Mouse (Mus musculus): ENCODE data around the gene Arid1b.

Gene Arid1b

DNA sequence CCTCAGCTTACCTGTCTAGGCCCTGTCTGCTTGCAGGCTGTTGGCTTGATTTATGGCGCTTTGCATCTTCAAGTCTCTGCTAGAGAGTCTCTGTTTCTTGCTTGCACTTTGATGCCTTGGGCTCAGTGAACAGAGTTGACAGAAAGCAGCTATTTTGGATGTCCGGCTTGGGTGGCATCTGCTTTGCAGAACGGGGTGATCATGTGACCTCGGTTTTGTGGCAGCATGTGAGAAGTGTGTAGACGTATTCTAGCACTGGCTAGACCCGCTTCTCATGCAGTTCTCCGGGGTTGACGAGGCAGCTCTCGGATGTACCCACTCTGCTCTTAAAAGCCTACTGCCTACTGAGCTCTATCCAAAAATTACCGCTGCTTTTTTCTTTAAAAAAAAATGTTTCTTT lies 22.9 kb downstream of the Arid1b start:
- no peak for DNase-seq (ENCODE audit: low read depth, low spot score)

DNA sequence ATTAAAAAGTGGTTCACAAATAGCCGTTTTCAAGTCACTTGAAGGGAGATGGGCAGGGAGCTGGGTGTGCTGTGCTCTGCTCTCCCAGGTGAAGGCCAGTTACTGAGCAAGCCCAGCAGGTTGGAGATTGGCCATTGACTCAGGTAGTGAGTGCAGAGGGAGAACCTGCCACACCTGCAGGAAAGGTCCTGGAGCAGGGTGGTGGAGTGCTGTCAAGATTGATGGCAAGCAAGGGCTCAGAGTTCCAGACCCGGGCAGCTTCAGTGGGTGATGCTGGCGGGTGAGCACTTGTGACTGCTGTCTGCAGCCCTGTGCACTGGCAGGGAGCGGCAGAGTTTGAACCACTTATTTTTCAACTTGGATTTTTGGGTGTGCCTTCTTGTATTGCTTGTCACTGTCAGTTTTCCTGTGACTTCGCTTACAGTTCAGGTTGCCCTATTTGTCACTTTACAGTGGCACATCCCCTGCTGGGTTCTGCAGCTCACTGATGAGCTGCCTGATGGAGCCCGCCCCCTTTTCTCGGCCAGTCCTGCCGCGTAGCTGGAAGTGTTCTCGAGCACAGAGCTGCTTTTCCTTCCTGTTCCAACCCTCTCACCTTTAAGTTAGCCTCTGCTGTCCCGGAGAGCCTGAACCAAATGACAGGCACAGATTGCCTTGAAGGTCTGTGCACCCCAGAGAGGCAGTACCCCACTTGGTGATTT lies 27.3 kb downstream of the Arid1b start:
- no peak for DNase-seq (ENCODE audit: low read depth, low spot score)

DNA sequence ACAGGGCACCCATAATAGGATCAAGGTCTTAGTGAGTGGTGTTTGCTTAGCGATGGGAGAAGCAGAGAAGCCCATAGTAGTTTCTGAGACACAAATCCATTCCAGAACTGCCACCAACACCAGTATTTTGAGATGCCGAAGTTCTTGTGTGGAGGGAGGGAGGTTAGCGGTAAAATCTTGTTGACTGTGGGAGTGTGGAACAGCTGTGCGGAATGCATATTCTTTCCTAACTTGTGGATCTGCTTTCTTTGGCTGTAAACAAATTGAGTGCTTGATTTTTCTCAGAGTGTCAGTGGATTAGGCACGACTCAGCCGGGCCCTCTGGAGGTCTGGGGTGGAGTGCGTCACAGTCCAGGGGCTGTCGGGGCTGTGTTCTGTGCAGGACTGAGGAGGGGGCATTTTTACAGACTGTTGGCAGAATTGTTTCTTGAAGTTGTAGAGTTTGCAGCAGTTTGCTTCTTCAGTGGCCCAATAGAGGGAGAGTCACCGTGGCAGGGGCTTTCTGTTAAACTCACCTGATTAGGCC lies 27.9 kb downstream of the Arid1b start:
- no peak for DNase-seq (ENCODE audit: low read depth, low spot score)

DNA sequence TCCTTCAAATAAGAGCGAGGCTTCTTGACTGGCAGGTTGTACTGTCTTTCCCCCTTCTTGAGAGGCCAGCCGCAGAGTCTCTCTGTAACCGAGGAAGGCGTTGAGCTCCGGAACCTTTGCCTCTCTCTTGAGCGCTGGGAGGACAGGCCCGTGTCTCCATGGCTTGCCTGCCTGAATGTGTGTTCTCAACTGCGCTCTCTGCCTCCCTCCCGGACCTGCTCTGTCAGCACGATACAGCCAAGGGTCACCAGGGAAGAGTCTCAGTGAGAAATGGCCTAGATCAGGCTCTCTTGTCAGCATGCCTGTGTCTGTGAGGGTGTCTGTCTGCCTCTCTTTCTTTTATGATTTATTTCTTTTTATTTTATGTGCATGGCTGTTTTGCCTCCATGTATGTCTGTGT lies 29.6 kb downstream of the Arid1b start:
- DNase-seq (ENCODE audit: low read depth, low spot score): no peak

DNA sequence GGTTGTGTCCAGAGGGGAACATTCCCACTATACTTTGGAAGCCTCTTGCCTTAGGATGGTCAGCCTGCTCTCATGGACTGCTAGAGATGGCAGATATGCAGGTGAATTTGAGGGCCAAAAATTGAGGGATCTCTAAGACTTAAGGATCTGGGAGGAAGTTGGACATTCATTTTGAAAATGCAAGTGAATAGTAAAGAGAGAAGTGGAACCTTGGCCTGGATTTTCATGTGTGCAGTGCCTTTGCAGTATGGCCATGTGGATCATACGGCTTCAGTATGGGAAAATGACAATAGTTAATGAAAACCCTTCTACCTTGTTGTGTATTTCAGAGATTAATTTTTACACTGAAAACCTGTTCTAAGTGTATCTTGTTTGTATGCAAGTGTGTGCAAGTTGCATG lies 31.3 kb downstream of the Arid1b start:
- DNase-seq (ENCODE audit: low read depth, low spot score): no peak

DNA sequence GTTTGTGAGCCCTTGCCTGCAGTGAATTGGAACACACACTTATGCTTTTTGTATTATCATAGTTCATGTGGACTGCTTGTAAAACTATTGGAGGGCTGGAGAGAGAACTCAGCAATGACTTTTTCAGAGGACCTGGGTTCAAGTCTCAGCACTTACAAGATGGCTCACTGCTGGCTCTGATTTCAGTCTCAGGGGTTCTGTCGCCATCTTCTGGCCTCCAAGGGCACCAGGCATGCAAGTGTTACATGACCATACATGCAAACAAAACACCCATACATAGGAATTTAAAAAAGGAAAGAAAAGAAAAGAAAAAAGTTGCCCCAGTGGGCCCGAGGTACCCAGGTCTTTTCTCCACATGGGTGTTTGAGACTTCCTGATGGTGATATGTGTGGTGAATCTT lies 32.4 kb downstream of the Arid1b start:
- no peak for DNase-seq (ENCODE audit: low read depth, low spot score)

DNA sequence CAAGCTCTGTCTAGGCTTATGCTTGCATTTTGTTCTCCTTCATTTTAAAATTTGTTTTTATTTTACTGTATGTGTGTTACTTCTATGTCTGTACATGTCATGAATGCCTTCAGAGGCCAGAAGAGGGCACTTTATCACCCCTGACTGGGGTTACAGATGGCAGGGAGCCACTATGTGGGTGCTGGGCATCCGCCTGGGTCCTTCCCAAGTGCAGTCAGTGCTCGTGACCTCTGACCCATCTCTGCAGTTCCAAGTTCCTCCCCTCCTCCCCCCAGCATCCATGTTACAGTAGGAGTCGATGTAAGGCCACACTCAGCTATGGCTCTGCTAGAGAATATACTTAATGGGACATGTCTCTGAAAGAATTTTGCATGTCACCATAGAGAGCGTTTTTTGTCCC lies 35.0 kb downstream of the Arid1b start:
- DNase-seq (ENCODE audit: low read depth, low spot score): no peak

DNA sequence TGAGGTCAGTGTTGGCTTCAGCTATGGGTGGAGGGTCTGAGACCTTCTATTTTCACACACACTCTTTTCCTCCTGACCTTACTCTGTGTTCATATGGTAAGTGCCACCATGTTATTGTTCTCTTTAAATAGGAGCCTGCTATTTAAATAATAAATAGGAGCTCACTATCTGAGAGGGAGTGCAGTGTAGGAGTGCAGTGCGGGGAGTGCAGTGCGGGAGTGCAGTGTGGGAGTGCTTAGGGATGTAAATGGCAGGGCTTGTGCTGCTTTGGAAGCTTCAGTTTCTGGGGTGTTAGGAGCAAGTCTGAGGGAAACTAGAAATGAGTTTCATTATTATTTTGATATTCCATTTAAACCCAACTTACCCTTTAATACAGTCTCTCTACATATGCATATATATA lies 36.2 kb downstream of the Arid1b start:
- no peak for DNase-seq (ENCODE audit: low read depth, low spot score)

DNA sequence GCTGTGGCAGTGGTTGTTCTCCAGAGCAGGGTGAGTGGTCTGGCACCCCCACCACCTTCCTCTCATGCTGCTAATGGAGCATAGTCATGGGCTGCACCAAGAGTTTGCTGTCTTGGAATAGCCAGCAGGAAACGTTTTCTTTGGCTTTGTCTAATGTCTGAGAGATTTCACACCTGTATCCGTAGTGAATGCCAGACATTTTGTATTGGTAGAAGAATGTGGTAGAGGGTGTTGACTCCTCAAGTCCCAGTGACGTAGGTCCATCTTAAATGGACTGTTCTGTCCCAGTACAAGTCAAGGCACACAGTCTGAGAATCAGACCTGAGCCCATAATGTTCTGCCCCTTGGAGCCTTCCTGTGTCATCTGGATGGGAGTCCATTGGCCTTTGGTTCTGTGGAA lies 39.2 kb downstream of the Arid1b start:
- no peak for DNase-seq (ENCODE audit: low read depth, low spot score)

DNA sequence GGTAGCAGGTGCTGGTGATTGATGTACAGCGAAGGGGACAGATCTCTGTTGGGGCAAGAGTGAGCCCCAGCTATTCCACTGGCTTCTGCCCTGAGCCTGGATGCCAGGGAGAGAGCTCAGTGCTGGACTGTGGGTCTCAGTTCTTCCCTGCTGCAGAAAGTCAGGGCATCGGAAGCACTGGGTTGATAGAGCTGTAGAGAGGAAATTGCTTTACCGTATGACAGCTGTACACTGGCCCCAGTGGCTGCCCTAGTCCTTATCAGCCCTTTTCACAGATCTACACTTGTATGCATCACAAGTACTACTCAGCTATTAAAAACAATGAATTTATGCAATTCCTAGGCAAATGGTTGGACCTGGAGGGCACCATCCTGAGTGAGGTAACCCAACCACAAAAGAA lies 40.1 kb downstream of the Arid1b start:
- no peak for DNase-seq (ENCODE audit: low read depth, low spot score)

DNA sequence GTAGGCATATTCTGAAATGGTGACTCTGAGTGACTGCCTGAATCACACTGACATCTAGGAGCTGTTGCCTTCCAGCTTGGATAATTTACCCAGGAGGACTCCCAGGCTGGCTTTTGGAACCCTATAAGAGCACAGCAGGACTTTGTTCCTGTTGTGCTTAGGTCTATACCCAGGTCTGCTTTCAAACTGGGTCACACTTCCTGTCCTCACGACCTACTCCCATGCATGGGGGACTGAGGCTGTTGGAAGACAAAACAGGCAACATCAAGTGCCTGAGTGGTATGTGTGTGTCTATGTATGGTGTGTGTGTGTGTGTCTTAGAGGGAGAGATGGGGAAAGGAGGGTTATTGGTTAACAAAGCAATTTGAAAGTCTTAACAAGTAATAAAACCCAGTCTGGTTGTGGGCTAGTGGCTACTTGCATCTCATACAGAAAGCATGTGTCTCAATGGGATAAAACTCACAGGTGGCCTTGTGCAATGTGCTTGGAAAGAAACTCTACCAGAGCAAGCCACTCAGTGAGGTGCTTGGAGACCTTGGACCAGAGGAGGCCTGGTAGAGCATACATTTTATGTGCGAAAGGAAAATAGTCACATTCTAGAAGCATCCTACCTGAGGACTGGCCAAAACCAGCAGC lies 42.2 kb downstream of the Arid1b start:
- no peak for DNase-seq (ENCODE audit: low read depth, low spot score)

DNA sequence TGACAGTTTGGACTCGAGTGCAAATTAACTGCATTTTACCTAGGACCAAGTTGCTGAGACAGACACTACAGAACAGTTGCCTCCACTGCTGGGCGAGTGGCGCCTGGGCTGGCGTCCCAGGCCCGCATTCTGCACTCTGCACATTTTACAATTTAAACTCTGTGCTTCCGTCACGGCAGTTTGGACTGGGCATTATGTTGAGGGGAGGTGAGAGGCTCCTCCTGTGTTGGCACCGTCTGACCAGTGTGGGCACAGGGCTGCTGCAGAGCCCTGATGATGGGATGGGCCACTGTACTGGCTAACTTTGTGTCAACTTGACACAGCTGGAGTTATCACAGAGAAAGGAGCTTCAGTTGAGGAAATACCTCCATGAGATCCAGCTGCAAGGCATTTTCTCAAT lies 43.1 kb downstream of the Arid1b start:
- DNase-seq (ENCODE audit: low read depth, low spot score): no peak

DNA sequence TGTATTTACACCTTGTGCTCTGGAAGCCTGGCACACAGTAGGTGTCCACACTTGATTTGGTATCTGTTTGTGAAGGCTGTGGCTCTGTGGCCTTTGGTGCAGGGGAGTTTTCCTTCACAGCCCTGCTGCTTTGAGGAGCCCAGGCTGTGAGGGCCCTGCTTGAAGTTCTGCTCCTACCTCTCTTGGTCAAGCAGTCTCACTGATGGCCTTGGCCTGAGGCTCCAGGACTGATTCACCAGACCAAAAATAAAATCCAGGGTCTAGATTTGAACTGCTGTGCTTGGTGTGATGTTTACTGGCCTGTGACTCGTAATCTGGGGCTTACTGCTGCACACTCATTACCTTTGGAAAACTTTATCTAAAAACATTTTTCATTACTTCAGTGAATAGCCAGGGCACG lies 45.7 kb downstream of the Arid1b start:
- no peak for DNase-seq (ENCODE audit: low read depth, low spot score)

DNA sequence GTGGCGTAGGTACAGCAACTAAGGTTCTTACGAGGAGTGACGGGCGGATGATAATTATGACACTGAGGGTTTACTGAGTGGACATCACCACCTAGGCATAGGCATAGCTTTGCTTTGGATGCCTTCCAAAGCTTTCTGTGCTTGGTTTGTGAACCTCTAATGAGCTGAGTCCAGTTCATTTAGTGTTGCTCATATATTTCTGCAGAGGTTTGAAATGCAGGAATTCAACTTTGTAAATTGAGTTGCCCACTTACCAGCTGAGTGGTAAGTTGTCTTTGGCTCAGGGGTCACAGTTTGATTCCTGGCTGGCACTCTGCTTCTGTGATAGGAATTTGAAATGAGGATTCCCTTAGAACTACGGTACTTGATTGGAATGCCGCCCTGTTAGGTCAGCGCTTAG lies 49.7 kb downstream of the Arid1b start:
- DNase-seq (ENCODE audit: low read depth, low spot score): no peak

DNA sequence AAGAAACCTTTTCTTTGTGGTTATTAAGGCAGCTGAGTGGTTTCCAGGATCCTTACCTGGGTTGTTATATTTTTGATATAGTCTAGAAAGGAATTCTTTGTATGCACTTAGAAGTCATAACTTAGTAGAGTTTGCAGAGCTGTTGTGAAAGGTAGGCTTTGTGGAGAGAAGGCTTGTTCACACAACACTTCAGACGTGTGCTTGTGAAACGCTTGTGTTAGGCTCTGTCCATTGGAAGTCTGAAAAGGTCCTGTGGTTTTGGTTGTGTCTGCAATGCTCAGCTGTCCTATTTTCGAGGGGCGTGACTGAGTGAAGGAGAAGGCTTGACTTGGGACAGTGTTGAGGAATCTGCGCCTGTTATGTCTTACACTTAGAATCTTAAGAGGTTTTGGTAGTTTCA lies 51.5 kb downstream of the Arid1b start:
- no peak for DNase-seq (ENCODE audit: low read depth, low spot score)

DNA sequence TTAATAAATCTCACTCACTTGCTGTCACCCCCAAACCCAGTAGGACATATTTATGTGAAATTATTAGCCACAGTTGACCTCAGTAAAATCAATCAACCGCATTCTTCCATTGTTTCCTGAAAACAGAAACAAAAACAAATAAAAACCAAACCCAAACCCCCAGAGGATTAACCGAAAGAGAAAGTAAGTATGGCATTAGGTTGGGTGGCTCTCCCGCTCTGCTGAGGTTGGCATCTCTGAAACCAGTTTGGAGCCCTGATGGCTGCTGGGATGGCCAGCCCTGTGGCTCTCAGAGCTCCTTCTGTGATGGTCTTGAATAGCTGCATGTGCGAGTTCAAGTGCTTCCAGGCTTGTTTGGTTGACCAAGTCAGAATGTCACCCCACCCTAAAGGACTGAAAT lies 53.2 kb downstream of the Arid1b start:
- DNase-seq (ENCODE audit: low read depth, low spot score): no peak

DNA sequence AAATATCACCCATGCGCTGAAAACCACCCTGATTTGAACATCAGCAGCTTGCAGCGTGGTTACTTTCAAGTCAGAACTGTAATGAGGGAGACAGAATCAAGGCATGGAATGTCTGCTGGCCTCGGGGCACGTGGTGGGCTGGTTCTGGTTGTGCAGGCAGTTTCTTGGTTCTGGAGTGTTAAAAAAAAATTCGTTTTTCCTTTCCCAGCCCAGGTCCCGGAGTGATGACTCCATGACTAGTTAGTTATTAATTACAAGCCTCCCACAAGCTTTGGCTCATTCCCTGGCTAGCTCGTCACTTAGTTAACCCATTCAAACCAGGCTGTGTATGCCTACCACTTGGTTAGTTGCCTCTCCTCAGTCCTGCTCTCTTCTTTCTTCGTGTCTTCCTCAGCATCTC lies 56.1 kb downstream of the Arid1b start:
- DNase-seq (ENCODE audit: low read depth, low spot score): no peak

DNA sequence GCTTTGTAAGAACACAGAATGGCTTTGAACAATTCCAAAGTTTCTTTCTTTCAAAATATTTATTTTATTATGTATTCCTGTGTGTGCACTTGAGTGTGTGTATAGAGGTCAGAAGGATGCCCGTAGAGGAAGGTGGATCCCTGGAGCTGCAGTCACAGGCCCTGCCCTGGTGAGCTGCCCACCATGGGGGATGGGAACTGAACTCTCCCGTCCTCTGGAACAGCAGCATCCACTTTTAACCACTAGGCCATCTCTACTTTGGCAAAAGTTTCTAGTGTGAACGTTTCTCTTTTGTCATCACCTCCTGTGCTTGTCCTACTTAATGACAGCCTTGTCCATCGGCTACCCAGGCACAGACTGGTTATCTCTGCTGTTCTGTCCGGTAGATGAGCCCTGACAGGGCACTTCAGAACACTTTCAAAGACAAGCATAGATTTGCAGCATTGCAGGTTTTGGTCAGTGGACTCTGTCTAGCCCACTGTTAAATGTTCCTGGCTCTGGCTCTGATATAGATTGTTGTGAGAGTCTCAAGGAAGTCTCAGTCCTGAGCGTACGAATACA lies 56.9 kb downstream of the Arid1b start:
- DNase-seq (ENCODE audit: low read depth, low spot score): no peak

DNA sequence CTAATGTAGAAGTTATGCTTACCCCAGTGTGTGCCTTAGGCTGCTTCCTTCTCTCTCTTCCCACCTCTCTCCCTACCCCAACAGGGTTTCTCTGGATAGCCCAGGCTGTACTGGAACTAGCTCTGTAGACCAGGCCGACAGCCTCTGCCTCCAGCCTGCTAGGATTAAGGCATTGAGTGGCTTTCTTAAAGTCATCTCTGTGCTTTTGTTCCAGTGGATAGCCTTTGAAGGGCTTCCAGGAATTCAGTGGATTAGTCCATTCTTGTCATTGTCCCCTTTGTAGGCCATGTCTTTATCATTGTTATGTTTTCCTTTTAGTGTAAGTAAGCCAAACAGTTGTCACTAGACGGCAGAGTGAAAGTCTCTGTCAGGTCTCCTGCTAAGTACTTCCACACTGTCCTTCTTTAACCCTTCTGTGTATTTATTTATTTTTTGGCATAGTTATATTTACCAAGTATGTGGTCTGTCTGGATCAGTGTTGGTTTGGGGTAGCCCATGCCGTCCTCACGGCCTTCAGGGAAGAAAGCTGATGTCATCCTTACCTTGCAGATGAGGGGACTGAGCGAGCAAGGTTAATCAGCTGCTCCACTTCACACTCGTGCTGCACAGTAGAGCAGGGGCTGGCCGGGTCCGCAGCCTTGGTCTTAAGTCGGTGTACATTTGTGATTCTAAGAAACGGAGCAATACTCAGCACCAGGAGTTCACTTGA lies 58.1 kb downstream of the Arid1b start:
- DNase-seq (ENCODE audit: low read depth, low spot score): no peak

DNA sequence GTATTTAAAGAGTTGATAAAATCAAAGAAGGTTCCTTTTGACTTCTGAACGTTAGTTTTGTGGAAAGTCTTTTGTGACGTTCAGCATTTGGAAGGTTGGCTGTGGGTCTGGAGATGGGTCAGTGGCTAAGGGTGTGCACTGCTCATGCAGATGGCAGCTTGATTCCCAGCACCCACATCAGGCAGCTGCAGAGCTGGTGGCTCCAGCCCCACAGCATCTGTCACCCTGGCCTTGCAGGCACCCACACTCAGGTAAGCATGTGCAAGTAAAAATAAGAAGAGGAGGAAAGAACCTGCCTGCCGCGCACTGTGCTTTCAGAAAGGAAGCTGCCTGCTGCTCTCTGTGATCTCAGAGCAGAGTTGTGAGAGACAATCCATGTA lies 58.7 kb downstream of the Arid1b start:
- no peak for DNase-seq (ENCODE audit: low read depth, low spot score)

DNA sequence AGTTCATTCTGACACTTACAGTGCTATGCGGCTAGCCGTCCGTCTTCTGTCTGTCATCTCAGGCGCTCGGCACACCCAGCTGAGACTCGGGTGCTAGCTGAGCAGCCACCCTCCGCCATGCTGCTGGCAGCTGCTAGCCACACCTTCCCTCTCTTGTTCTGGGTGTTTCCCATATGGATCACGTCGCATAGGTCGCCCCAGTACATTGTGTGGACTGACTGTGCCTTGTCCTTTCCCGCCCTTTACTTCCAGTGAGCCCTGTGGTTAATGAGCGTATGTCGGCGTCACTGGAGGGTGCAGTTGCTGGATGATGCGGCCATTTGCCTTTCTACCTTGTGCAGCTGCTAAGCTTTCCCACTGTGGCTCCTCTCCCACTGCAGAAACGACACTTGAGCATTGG lies 59.1 kb downstream of the Arid1b start:
- no peak for DNase-seq (ENCODE audit: low read depth, low spot score)

DNA sequence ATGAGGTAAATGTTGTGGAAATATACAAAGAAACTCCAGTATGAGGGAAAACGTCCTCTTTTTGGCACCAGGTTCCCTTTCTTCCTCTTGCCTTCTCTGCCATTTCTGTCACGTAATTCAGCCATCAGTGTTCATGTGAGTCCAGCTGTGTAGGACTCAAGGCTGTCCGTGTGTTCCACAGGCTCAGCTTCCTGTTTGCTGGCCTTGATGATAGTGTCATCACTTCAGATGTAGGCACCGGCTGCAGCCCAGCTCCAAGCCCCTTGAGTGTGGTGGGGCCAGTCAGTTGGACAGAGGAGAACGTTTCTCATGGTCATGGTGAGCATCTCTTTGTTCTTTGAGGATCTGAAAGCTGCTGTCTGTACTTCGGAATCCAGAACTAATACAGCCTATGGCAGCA lies 61.3 kb downstream of the Arid1b start:
- DNase-seq (ENCODE audit: low read depth, low spot score): no peak

DNA sequence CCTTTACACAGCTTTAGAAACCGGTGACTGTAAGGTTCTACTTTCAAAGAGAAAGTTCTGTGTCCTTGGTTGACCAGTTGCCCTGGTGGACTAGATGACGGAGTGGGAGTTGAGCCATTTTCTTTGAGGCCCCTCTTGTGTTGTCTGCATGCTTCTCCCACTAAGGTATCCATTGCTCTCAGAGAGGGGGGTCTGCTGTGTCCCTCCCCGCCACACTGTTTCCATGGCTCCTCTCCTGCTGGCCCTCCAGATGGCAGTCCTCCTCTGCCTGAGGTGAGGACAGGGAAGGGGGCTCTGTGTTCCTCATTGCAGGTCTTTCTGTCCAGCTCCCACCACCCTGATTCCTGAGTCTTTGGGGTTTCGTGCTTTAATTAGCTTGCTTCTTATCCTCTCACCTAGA lies 62.5 kb downstream of the Arid1b start:
- DNase-seq (ENCODE audit: low read depth, low spot score): no peak
